Mouse (Mus musculus) Patski (cell line): ENCODE measurements around the gene Sectm1a. TPM values are rescaled to one million over a fixed set of nuclear protein-coding genes. Genes with fewer than 3 reads are reported as not detected.
"Not testable (repeated sequence)": the region's sequence is repeated elsewhere in the genome, so short reads cannot be mapped to it uniquely, and the experiment has no call there.

Experiments
- ATAC-seq: fragments of 100-300 bp; one replicate; pipeline ENCODE4 v1.8.0; 2021
- CTCF ChIA-PET: fragments of 350-600 bp; sonication (Branson Sonifier 250); formaldehyde crosslinking; loops from one replicate; lab custom pipeline; 2022; ENCODE audit warnings: inconsistent platforms; lab: Charles Lee
- POLR2A ChIA-PET: fragments of 350-600 bp; sonication (Branson Sonifier 250); formaldehyde crosslinking; loops from one replicate; lab custom pipeline; 2022; ENCODE audit warnings: antibody characterized with exemption, inconsistent platforms; lab: Charles Lee
- DNase-seq: peaks from one replicate; pipeline ENCODE4 v3.0.0-alpha.2; 2011; ENCODE audit warnings: low read depth, low spot score
- H3K27me3 ChIP-seq: fragments of 371-371 bp; one replicate; pipeline ENCODE4 v1.5.1; 2021
- CTCF ChIP-seq: fragments of 100-300 bp; IDR thresholded peaks from one replicate; pipeline ENCODE4 v1.5.1; 2021
- in situ Hi-C: fragments of 300-500 bp; cut with MboI; formaldehyde crosslinking; loops from 3 replicates; pipeline ENCODE4 v1.11.1; 2018; ENCODE audit warnings: low pct_unique_long_range_greater_than_20kb, mixed read lengths
- polyA plus RNA-seq: library from polyadenylated mRNA; unstranded; gene quantifications from one replicate; pipeline ENCODE4 v1.2.3, GENCODE M21; 2021

Gene Sectm1a
- polyA plus RNA-seq, 1 experiment from 2014 or later = 0.13 TPM

DNA sequence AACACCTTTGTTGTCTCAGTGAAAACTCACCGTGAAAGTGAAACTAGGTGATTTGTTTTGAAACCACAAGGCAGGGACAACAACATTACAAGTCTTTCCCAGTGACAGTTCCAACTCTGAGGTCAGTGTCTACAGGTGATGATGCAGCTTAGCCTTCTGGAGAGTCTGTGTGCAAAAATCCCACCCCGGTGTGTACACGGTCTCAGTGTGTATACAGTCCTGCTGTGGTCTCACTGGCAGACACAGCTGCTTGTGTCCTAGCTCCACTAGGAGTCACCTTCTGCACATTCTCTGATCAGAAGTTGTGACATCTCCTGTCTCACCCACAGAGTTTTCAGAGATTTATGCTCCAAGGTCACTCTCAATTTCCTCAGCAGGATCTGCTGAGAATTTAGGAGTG, 16.8 kb downstream of the Sectm1a start:
- CTCF ChIA-PET = interaction anchor here (1.0 to 4.3 kb wide), 5 partner anchors 8 to 138 kb away, joined by 3 to 22 read pairs (median 3); no protein-coding TSS in a partner anchor
- DNase-seq (no peak), ATAC-seq (no peak)
- H3K27me3 ChIP-seq = no peaks in the 10 kb centered on the region
- in situ Hi-C loops = loop anchor here (5.0 kb wide), 2 partner anchors 68 to 138 kb away; partner anchors contain the start of genes Hexdc and Ogfod3
- TF ChIP-seq CTCF = peak; percentile 67
- POLR2A ChIA-PET = no interaction called here

DNA sequence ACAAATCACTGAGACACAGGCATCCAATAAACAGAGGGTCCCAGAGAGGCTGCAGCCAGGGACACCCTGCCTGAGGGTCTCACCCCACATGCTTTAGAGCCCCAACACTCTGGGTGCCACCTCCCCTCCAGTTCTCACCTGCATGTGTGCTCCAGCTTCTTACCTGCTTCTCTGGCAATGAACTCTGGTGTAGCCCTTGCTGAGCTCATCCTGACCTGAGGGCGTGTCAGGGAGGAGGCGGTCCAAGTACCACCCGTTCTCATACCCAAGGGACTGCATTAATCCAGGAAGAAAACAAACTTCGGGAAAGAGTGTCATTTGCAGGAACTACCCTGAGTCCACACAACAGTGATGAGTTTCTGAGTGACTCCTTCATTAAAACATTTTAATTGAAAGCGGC, 17.6 kb downstream of the Sectm1a start, which contains the start of gene Sectm1b:
Sectm1b (minus strand) TSS at position 191 of the 400 bp plus-strand sequence.
- no peak for ATAC-seq
- CTCF ChIA-PET = interaction anchor here (1.0 to 4.3 kb wide), 4 partner anchors 9 to 138 kb away, joined by 3 to 22 read pairs (median 4); no protein-coding TSS in a partner anchor
- no peak for TF ChIP-seq CTCF

DNA sequence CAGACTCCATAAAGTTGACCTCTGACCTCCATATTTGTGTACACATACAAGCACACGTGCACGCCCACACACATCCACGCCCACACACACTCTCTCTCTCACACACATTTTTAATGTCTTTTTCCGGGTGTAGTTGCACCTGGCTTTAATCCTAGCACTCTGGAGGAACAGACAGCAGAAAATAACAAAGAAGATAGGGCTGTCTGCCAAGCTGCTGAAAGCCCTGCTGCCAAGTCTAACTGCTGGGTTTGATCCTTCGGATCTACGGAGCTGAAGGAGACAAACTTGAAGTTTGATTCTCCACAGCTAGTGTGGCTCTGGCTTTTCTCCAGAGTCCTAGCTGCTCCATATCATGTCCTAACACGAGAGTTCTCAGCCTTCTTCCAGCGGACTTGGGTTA, 19.4 kb downstream of the Sectm1a start:
- no peak for ATAC-seq
- no peak for TF ChIP-seq CTCF
- POLR2A ChIA-PET = no interaction called here
- CTCF ChIA-PET = no interaction called here
- in situ Hi-C loops = loop anchor here (5.0 kb wide), 2 partner anchors 71 to 141 kb away; partner anchors contain the start of genes Hexdc and Ogfod3
- DNase-seq = no peak
- H3K27me3 ChIP-seq = no peaks in the 10 kb centered on the region

More for the DNA sequence above, 17.6 kb downstream of the Sectm1a start, which contains the start of gene Sectm1b:
- POLR2A ChIA-PET = no interaction called here
- in situ Hi-C loops = loop anchor here (5.0 kb wide), 2 partner anchors 69 to 139 kb away; partner anchors contain the start of genes Hexdc and Ogfod3
- no peak for DNase-seq
- no peaks in the 10 kb centered on the region for H3K27me3 ChIP-seq

DNA sequence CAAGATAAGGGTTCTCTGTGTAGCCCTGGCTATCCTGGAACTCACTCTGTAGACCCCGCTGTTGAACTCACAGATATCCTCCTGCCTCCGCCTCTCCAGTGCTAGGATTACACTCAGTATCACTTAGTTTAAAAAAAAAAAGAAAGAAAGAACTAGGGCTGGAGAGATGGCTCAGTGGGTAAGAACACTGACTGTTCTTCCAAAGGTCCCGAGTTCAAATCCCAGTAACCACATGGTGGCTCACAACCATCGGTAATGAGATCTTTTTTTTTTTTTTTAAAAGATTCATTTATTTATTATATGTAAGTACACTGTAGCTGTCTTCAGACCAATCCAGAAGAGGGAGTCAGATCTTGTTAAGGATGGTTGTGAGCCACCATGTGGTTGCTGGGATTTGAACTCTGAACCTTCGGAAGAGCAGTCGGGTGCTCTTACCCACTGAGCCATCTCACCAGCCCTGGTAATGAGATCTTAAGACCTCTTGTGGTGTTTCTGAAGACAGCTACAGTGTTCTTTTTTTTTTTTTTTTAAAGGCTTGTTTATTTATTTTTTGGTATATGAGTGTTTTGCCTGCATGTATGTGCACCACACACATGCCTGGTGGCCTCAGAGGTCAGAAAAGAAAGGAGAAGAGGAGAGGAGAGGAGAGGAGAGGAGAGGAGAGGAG, 20.5 kb downstream of the Sectm1a start:
- H3K27me3 ChIP-seq, DNase-seq, ATAC-seq, POLR2A ChIA-PET: not testable (repeated sequence)
- CTCF ChIA-PET = interaction anchor here (1.3 kb wide), 1 partner anchor 66 kb away, joined by 3 read pairs; no protein-coding TSS in a partner anchor
- in situ Hi-C loops = loop anchor here (5.0 kb wide), 2 partner anchors 72 to 142 kb away; partner anchors contain the start of genes Hexdc and Ogfod3

DNA sequence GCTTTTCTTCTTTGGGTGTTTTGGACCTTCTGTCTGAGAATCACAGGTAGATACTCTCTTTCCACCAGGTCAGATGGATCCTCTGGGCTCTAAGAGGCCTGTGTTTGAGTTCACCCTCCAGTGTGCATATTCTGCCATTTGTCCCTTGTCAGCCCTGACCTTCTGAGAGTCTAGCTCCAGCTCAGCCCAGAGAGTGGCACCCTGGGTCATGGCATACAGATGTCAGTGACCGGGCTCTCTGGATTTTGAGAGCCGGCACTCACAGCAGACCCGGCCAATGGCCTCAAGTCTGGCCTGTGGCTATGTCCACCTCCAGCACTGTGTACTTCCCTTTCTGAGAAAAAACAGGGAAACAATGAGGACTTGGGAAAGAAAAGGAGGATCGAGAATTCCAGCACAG, 21.5 kb downstream of the Sectm1a start:
- POLR2A ChIA-PET = no interaction called here
- CTCF ChIA-PET = interaction anchor here (1.3 kb wide), 1 partner anchor 67 kb away, joined by 3 read pairs; no protein-coding TSS in a partner anchor
- ATAC-seq = no peak
- TF ChIP-seq CTCF = no peak
- in situ Hi-C loops = no loop called here
- no peaks in the 10 kb centered on the region for H3K27me3 ChIP-seq
- no peak for DNase-seq

DNA sequence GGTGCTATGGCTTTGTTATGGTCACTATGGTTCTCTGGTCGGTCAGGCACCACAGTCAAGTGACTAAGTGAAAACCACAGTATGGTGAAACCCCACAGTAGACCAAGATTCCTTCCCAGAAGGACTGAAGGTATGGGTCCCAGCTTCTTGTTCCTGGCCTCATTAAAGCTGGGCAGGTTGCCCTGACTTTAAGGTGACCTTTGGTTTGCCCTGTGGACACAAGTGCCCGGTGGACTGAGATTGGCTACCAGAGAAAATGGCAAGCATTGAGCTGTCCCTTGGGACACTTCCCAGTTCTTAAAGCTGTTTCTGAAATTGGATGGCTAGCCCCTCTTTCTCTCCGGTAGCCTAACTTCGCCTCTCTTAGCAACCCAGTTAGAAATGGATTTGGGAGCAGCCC, 22.1 kb downstream of the Sectm1a start:
- POLR2A ChIA-PET = no interaction called here
- CTCF ChIA-PET = interaction anchor here (1.0 to 1.4 kb wide), 3 partner anchors 67 to 95 kb away, joined by 3 to 4 read pairs (median 3); no protein-coding TSS in a partner anchor
- no peaks in the 10 kb centered on the region for H3K27me3 ChIP-seq
- DNase-seq (no peak), ATAC-seq (peak; percentile 19)
- in situ Hi-C loops = no loop called here
- TF ChIP-seq CTCF = no peak

DNA sequence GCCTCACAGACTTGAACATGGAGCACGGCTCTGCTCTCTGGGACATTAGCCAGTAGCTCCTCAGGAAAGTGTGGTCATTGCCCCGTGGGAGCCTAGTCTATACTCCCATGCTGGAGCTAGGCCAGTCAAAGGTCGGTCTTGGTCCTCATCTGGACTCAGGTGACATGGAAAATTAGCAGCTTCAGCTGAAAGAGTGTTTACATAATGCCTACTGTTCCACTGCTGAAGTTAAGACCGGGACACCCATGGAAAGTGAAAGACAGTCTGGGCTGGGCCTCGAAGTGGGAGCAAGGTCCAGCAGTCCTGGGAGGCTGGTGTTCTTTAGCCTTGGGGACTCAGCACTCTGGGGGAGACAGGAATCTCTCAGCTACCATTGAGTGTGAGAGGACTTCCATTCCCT, 22.9 kb downstream of the Sectm1a start:
- no peak for TF ChIP-seq CTCF
- POLR2A ChIA-PET = no interaction called here
- CTCF ChIA-PET = interaction anchor here (0.9 to 1.4 kb wide), 4 partner anchors 17 to 96 kb away, joined by 3 to 4 read pairs (median 3); partner anchors contain the start of gene Tex19.1
- ATAC-seq = no peak
- no peak for DNase-seq
- in situ Hi-C loops = no loop called here
- H3K27me3 ChIP-seq = no peaks in the 10 kb centered on the region

DNA sequence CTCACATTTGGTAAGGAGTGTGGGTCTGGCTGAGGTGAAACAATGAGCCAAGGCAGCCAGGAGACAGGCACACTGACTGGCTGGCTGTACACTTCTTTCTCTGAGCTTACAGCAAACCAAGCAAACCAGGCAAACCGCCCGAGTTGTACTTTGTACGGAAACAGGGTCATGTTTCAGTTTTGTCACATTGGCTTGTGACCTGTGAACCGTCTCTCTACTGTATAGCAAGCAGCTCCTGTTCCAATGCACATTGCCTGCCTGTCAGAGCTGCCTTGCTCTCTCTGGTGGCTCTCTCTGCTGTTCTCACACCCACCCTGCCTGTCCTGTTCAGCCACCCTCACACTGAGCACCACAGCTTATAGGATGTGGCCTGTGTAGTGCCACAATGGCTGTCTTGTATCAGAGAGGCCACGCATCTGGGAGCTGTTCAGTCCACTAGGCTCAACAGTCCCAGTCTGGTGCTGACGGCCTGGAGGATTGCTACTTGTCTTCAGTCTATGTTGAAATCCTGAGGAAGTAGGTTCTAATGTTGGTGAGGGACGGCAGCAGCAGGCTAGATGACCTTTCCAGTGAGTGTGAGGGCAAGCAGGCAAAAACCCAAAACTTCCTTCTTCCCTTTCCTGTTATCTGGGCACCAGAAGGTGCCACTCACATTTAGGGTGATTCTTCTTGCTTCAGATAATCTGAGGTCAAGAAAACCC, 24.3 kb downstream of the Sectm1a start:
- no peaks in the 10 kb centered on the region for H3K27me3 ChIP-seq
- TF ChIP-seq CTCF = no peak
- DNase-seq (no peak), ATAC-seq (no peak)
- in situ Hi-C loops = no loop called here
- ChIA-PET CTCF (interaction anchor here (1.0 to 1.3 kb wide), 3 partner anchors 8 to 120 kb away, joined by 3 read pairs; no protein-coding TSS in a partner anchor), POLR2A (no interaction called here)

DNA sequence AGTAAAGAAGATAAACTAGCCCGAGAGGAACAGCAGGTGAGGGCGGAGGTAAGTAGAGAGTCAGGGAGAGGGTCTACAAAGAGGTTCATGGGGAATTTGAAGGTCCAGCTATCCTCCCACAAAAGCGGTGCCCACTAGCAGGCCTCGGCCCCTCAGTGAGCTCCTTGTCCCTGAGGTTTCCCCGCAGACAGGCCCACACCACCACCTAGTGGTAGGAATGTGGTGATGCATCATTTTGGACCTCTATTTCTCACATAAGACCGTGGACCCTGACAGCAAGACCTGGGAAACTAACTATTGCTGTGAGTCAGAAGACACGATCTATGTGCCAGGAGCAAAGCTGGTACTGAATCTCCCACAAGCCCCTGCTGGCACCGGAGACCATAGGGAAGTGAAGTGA, 27.5 kb downstream of the Sectm1a start:
- peaks cover 6% of the 10 kb centered on the region for H3K27me3 ChIP-seq
- peak; percentile 91 for TF ChIP-seq CTCF
- ChIA-PET CTCF (interaction anchor here (0.6 to 2.1 kb wide), 12 partner anchors 10 to 230 kb away, joined by 3 to 22 read pairs (median 4); partner anchors contain the start of genes Sectm1a and Sectm1b), POLR2A (no interaction called here)
- ATAC-seq (peak; percentile 44), DNase-seq (peak; percentile 53)
- in situ Hi-C loops = no loop called here

DNA sequence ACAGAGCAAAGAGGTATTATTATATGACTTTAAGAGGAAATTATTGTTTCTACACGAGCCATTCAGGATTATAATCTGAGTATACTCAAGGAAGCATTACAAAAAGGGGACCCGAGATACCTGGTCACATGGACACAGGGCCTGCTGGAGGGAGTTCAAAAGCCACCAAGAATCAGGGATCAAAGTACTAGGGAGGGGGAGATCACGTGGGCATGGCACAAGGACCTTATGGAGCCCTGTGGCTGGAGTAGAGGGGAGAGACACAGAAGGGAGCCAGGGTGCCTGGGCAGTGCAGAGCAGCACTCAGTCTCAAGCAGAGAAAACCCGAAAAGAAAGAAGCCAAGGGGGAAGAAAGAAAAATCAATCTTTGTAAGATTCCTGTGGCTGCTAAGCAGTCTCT, 28.6 kb downstream of the Sectm1a start:
- CTCF ChIA-PET = no interaction called here
- POLR2A ChIA-PET = no interaction called here
- no peak for ATAC-seq
- peaks cover 6% of the 10 kb centered on the region for H3K27me3 ChIP-seq
- TF ChIP-seq CTCF = no peak
- DNase-seq = no peak
- in situ Hi-C loops = no loop called here
